Mouse (Mus musculus) left cerebral cortex, postnatal 25 days (tissue): Measurements from ENCODE around the gene Msrb1. TPM values are rescaled to one million over a fixed set of nuclear protein-coding genes. Genes with fewer than 3 reads are reported as not detected.

Experiments
- DNase-seq, 2 experiments: peaks; one replicate each; pipeline ENCODE4 v3.0.0; 2022; ENCODE audit warnings: low spot score in 2 of 2, mixed read lengths in 1 of 2
- intact Hi-C: fragments of 180-260 bp; cut with DNase I; formaldehyde crosslinking; loops from one replicate; pipeline ENCODE4 v1.15.1; 2025
- total RNA-seq, 2 experiments: library from RNA; stranded (reverse); gene quantifications; 2 replicates each; pipeline ENCODE4 v1.2.3; 2021

Gene Msrb1
- total RNA-seq, 2 experiments from 2014 or later: 31.4 to 35.8 TPM

DNA sequence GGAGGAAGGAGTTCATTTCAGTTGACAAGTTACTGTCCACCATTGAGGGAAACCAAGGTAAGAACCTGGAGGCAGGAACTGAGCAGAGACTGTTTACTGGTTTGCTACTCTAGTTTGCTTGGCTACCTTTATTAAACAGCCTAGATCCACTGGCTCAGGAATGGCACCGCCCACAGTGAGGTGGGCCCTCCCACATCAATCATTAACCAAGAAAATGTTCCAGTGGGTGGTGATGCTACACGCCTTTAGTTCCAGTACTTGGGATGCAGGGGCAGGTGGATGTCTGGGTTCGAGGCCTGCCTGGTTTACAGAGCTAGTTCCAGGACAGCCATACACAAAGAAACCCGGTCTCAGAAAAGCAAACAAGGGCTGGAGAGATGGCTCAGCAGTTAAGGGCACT is 1.8 kb downstream of the Msrb1 start:
- DNase-seq: no peak
- intact Hi-C loops: no loop called here

- intact Hi-C loops: no loop called here
- no peak for DNase-seq
Observed at GRCm38 (mm10) chr17:24739926-24740325, 3.5 kb downstream of the Msrb1 start.

- intact Hi-C loops: no loop called here
- no peak for DNase-seq
Observed at GRCm38 (mm10) chr17:24742307-24742706, 5.9 kb downstream of the Msrb1 start.

DNA sequence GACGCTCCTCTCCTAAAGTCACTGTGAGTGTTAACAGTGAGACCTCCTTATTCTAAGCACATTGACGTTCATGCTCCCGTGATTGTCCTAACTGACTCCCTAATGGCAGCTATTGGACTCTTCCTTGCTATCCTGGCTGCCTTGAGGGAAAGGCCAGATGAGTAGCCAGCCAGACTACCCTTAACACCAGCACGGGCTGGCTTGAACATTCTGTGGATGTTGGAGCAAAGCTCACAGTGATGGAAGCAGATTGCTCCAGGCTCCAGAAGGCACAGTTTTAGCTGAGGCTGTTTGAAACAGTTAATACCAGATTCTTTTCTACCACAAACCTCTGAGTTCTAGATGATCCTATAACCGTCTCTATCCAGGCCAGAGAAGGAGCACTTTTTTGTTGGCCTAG is 7.5 kb downstream of the Msrb1 start:
- intact Hi-C loops: no loop called here

GRCm38 (mm10) chr17:24744381-24744780 is 7.9 kb downstream of the Msrb1 start:
- intact Hi-C loops: no loop called here
- no peak for DNase-seq

More for the DNA sequence above, 7.5 kb downstream of the Msrb1 start:
- DNase-seq: no peak

- peak; percentile 85 to 90 for DNase-seq
Observed at GRCm38 (mm10) chr17:24745526-24746497, 9.4 kb downstream of the Msrb1 start.

DNA sequence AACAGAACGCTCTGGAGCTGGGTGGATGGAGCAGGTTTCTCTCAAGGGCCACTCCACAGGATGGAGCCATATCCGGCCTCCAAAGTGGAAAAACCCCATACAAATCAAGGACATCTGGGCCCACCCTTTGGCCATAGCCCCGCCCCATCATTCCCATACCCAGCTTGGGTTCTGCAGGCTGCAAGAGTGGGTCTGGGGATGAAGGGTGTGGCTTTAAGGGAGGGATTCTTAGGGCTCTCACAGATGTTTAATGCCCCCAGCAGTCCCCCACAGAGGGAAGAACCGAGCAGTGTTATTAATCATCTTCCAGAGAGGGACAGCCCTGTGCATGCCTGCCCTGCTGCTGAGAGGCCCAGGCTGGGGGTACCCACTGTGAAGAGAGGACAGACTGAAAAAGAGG is 10.5 kb downstream of the Msrb1 start:
- no peak for DNase-seq
- intact Hi-C loops: loop anchor here (5.0 kb wide), 1 partner anchor 135 kb away; no protein-coding TSS in a partner anchor

More at GRCm38 (mm10) chr17:24745526-24746497, 9.4 kb downstream of the Msrb1 start:
- intact Hi-C loops: loop anchor here (1.0 to 5.0 kb wide), 2 partner anchors 71 to 136 kb away; no protein-coding TSS in a partner anchor

- intact Hi-C loops: no loop called here
- DNase-seq: no peak
Observed at GRCm38 (mm10) chr17:24751528-24751927, 15.1 kb downstream of the Msrb1 start.

- intact Hi-C loops: no loop called here
Observed at GRCm38 (mm10) chr17:24752415-24753394, 16.3 kb downstream of the Msrb1 start, which contains the start of gene Hs3st6. Gene Hs3st6 (plus strand): TSS chr17:24752988.

GRCm38 (mm10) chr17:24757394-24757793 is 21.0 kb downstream of the Msrb1 start:
- DNase-seq: no peak
- intact Hi-C loops: no loop called here

More at GRCm38 (mm10) chr17:24752415-24753394, 16.3 kb downstream of the Msrb1 start, which contains the start of gene Hs3st6:
- no peak for DNase-seq

- intact Hi-C loops: no loop called here
- DNase-seq: no peak
Observed at GRCm38 (mm10) chr17:24761121-24761520, 24.7 kb downstream of the Msrb1 start.

DNA sequence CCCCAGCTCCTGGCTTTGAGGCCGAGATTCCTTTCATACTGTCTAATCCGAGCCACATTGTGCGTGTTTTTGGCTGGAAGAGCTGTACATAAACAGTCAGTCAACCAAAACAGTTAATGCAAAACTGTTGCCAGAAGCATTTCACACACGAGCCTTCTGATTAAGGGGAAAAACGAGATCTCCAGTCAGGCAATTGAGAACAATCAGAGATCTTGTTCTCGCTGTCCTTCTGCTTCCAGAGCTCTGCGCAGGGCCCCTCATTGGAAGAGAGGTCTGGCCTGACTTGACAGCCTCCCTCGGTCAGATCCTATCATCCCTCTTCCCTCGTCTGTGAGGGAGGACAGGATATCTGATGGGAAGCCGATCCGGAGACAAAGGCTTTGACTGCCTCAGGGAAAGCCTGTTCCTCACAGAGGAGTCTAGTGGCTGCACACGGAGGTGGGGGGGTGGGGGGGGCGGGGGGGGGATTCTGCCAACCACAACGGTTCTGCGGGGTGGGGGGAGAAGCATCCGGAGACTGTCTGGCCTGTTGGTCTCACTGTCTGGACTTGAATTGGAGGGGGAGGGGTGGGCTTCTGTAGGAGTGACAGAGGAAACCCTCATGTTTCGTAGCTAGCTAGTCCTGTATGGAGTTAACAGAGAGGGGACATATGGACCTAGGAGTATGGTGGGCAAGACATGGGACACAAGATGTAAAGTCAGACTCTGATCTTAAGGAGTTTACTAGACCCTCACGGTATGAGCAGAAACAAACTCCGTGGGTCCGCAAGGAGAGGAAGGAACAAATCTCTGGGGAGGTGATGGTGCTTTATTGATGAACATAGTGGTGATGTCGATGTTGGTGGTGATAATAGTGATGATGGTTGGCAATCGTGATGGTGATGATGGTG is 28.8 kb downstream of the Msrb1 start:
- intact Hi-C loops: no loop called here
- DNase-seq: no peak

GRCm38 (mm10) chr17:24766266-24766875 is 29.9 kb downstream of the Msrb1 start:
- intact Hi-C loops: no loop called here
- no peak for DNase-seq

- DNase-seq: no peak
Observed at GRCm38 (mm10) chr17:24769146-24769545, 32.7 kb downstream of the Msrb1 start.

DNA sequence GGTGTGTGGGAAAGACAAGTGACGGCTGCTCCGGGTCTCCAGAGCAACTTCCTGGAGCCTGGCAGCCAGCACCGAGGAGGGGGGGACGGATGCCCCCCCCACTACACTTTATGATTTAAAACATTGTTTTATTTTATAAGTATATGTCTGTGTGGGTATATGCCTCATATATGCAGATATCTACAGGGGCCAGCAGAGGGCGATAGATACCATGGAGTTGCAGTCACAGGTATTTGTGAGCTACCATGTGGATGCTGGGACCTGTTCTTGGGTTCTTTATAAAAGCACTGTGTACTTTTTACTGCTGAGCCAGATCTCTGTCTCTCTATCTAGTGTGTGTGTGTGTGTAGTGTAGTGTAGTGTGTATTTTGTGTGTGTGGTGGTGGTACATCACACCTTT is 36.8 kb downstream of the Msrb1 start:
- no peak for DNase-seq
- intact Hi-C loops: loop anchor here (10.0 kb wide), 1 partner anchor 542 kb away; the partner anchor contains the start of gene Prss29

More at GRCm38 (mm10) chr17:24769146-24769545, 32.7 kb downstream of the Msrb1 start:
- intact Hi-C loops: no loop called here

GRCm38 (mm10) chr17:24775173-24775572 is 38.7 kb downstream of the Msrb1 start:
- DNase-seq: no peak
- intact Hi-C loops: loop anchor here (10.0 kb wide), 1 partner anchor 540 kb away; the partner anchor contains the start of gene Prss29

GRCm38 (mm10) chr17:24777073-24777472 is 40.6 kb downstream of the Msrb1 start:
- DNase-seq: no peak

DNA sequence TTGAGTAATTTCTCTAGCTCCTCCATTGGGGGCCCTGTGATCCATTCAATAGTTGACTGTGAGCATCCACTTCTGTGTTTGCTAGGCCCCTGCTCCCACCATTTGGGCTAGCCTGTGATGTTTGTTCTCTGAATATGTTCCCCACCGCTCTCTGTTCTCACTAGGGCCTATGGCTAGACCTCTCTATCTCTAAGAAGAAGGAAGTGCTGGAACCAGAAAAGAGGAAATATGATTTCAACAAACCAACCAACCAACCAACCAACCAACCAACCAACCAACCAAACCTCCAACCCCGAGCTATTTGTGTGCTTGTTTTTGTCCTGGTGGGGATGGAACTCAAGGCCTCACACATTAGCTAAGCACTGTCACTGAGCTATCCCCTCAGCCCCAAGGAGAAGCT is 44.4 kb downstream of the Msrb1 start:
- intact Hi-C loops: no loop called here
- DNase-seq: no peak

More at GRCm38 (mm10) chr17:24777073-24777472, 40.6 kb downstream of the Msrb1 start:
- intact Hi-C loops: loop anchor here (10.0 kb wide), 1 partner anchor 538 kb away; the partner anchor contains the start of gene Prss29
